Mouse (Mus musculus) forebrain, embryonic 10.5 days (tissue): ENCODE data around the gene Hsf2bp. TPM values are rescaled to one million over a fixed set of nuclear protein-coding genes. Genes with fewer than 3 reads are reported as not detected.
A peak's percentile ranks its signal among the peaks of the same experiment; 100 is the strongest.

ENCODE experiments used
- DNase-seq: peaks from one replicate; pipeline ENCODE4 v3.0.0-alpha.2; 2017; ENCODE audit warnings: low spot score; ENCODE audit errors: extremely low spot score
- H3K27ac ChIP-seq: fragments of 300-500 bp; sonication (generic); 2 replicates; pipeline ENCODE4 v1.5.1; 2016; ENCODE audit warnings: mild to moderate bottlenecking
- H3K27me3 ChIP-seq: fragments of 300-500 bp; sonication (generic); 2 replicates; pipeline ENCODE4 v1.6.1; 2016; ENCODE audit warnings: mild to moderate bottlenecking; ENCODE audit not compliant: poor library complexity, severe bottlenecking
- H3K36me3 ChIP-seq: fragments of 300-500 bp; sonication (generic); replicated peaks from 2 replicates; pipeline ENCODE4 v1.6.1; 2016; ENCODE audit warnings: mild to moderate bottlenecking, moderate library complexity
- H3K4me1 ChIP-seq: fragments of 300-500 bp; sonication (generic); 2 replicates; pipeline ENCODE4 v1.6.1; 2016
- H3K4me3 ChIP-seq: fragments of 300-500 bp; sonication (generic); 2 replicates; pipeline ENCODE4 v1.5.1; 2016; ENCODE audit warnings: mild to moderate bottlenecking, moderate library complexity
- H3K9me3 ChIP-seq: fragments of 300-500 bp; sonication (generic); 2 replicates; pipeline ENCODE4 v1.6.1; 2016; ENCODE audit warnings: mild to moderate bottlenecking, moderate library complexity
- WGBS: fragments of 180-500 bp; shearing (Covaris S2); methylation state at CpG from one replicate; pipeline ENCODE4 v1.1.7; 2016; 5-methylcytosine and 5-hydroxymethylcytosine counted together
- polyA plus RNA-seq: library from polyadenylated mRNA; unstranded; fragments of >200 nt; fragmentation: Nextera tagmentation; extraction: Ambion mirVana; gene quantifications from 2 replicates; pipeline ENCODE4 v1.2.1, GENCODE M21; 2016

Hsf2bp gene
- polyA plus RNA-seq, 1 experiment from 2014 or later, result 0.52 TPM

GRCm38 (mm10) chr17:31905201-31905790, 130.9 kb downstream of the Hsf2bp start:
- H3K4me1 ChIP-seq, result 0 out of 2 replicates have a peak, but pooled peaks cover 3% of the 10 kb centered on the region
- no peaks in the 10 kb centered on the region for H3K27me3 ChIP-seq
- no peak overlapping the region for H3K4me3 ChIP-seq
- no peaks in the 10 kb centered on the region for H3K36me3 ChIP-seq
- DNase-seq, result no peak
- H3K27ac ChIP-seq, result peak overlapping the region; percentile 51
- WGBS, result 92% methylated on average over 9 of the region's 9 CpGs
- H3K9me3 ChIP-seq, result no peaks in the 10 kb centered on the region

GRCm38 (mm10) chr17:31904036-31904435, 132.1 kb downstream of the Hsf2bp start:
- no peak overlapping the region for H3K4me3 ChIP-seq
- WGBS, result 93% methylated on average over 7 of the region's 7 CpGs
- no peaks in the 10 kb centered on the region for H3K27me3 ChIP-seq
- H3K4me1 ChIP-seq, result 0 out of 2 replicates have a peak, but pooled peaks cover 3% of the 10 kb centered on the region
- no peak overlapping the region for H3K27ac ChIP-seq
- DNase-seq, result no peak
- H3K36me3 ChIP-seq, result no peaks in the 10 kb centered on the region
- no peaks in the 10 kb centered on the region for H3K9me3 ChIP-seq

- no peak overlapping the region for H3K27ac ChIP-seq
- no peaks in the 10 kb centered on the region for H3K9me3 ChIP-seq
- no peaks in the 10 kb centered on the region for H3K27me3 ChIP-seq
- H3K4me1 ChIP-seq, result 0 out of 2 replicates have a peak, but pooled peaks cover 3% of the 10 kb centered on the region
- WGBS, result 88% methylated on average over 3 of the region's 3 CpGs
- DNase-seq, result no peak
- H3K4me3 ChIP-seq, result no peak overlapping the region
- H3K36me3 ChIP-seq, result no peaks in the 10 kb centered on the region
Observed at GRCm38 (mm10) chr17:31902630-31903198, 133.4 kb downstream of the Hsf2bp start.

GRCm38 (mm10) chr17:31901461-31902204, 134.5 kb downstream of the Hsf2bp start:
- H3K4me3 ChIP-seq, result no peak overlapping the region
- no peak for DNase-seq
- 0 out of 2 replicates have a peak, but pooled peaks cover 3% of the 10 kb centered on the region for H3K4me1 ChIP-seq
- H3K27me3 ChIP-seq, result no peaks in the 10 kb centered on the region
- H3K27ac ChIP-seq, result no peak overlapping the region
- no peaks in the 10 kb centered on the region for H3K36me3 ChIP-seq
- H3K9me3 ChIP-seq, result no peaks in the 10 kb centered on the region
- WGBS, result 79% methylated on average over 11 of the region's 11 CpGs

GRCm38 (mm10) chr17:31898941-31899340, 137.2 kb downstream of the Hsf2bp start:
- H3K36me3 ChIP-seq, result no peaks in the 10 kb centered on the region
- 0 out of 2 replicates have a peak overlapping the region, but pooled peaks have one; percentile 15 for H3K27ac ChIP-seq
- no peak overlapping the region for H3K4me3 ChIP-seq
- no peaks in the 10 kb centered on the region for H3K9me3 ChIP-seq
- H3K27me3 ChIP-seq, result no peaks in the 10 kb centered on the region
- 64% methylated on average over 5 of the region's 5 CpGs for WGBS
- DNase-seq, result no peak
- H3K4me1 ChIP-seq, result no peaks in the 10 kb centered on the region

GRCm38 (mm10) chr17:31897186-31897793, 138.9 kb downstream of the Hsf2bp start:
- Histone ChIP-seq H3K4me1 (peaks cover 15% of the 10 kb centered on the region), H3K27me3 (no peaks in the 10 kb centered on the region), H3K27ac (no peak overlapping the region), H3K36me3 (no peaks in the 10 kb centered on the region), H3K4me3 (no peak overlapping the region), H3K9me3 (no peaks in the 10 kb centered on the region)
- no peak for DNase-seq
- WGBS, result 87% methylated on average over 4 of the region's 4 CpGs

- peaks cover 17% of the 10 kb centered on the region for H3K4me1 ChIP-seq
- no peak overlapping the region for H3K4me3 ChIP-seq
- 80% methylated on average over 3 of the region's 3 CpGs for WGBS
- no peak for DNase-seq
- no peak overlapping the region for H3K27ac ChIP-seq
- no peaks in the 10 kb centered on the region for H3K36me3 ChIP-seq
- H3K9me3 ChIP-seq, result no peaks in the 10 kb centered on the region
- H3K27me3 ChIP-seq, result no peaks in the 10 kb centered on the region
Observed at GRCm38 (mm10) chr17:31896751-31897150, 139.4 kb downstream of the Hsf2bp start.

- H3K4me3 ChIP-seq, result no peak overlapping the region
- H3K27ac ChIP-seq, result no peak overlapping the region
- H3K36me3 ChIP-seq, result no peaks in the 10 kb centered on the region
- H3K4me1 ChIP-seq, result peaks cover 21% of the 10 kb centered on the region
- WGBS, result 93% methylated on average over 7 of the region's 7 CpGs
- no peak for DNase-seq
- no peaks in the 10 kb centered on the region for H3K9me3 ChIP-seq
- no peaks in the 10 kb centered on the region for H3K27me3 ChIP-seq
Observed at GRCm38 (mm10) chr17:31896311-31896710, 139.8 kb downstream of the Hsf2bp start.

Other genes with a start within 250 kb of the Hsf2bp start
- 10.0 and 11.4 TPM in 2 replicates for gene Sik1, start 180.5 kb downstream of the Hsf2bp start, polyA plus RNA-seq
- gene Rrp1b, start 249 bp downstream of the Hsf2bp start, polyA plus RNA-seq, result 107 and 109 TPM in 2 replicates
- 24.4 and 25.7 TPM in 2 replicates for gene Notch3, start 130.5 kb upstream of the Hsf2bp start, polyA plus RNA-seq
- gene Ephx3, start 153.2 kb upstream of the Hsf2bp start, polyA plus RNA-seq, result 0.09 and 0.20 TPM in 2 replicates
- gene Brd4, start 248.4 kb upstream of the Hsf2bp start, polyA plus RNA-seq, result 112 and 113 TPM in 2 replicates